Mouse (Mus musculus) sigmoid colon, adult 10 weeks (tissue): Measurements from ENCODE around the gene Wee1. TPM values are rescaled to one million over a fixed set of nuclear protein-coding genes. Genes with fewer than 3 reads are reported as not detected.

Experiments
- polyA plus RNA-seq: library from polyadenylated mRNA; stranded (reverse); fragments of 350-450 nt; fragmentation: Illumina TruSeq; extraction: RNeasy Lipid Tissue Mini Kit (QIAGEN cat#74804); gene quantifications from one replicate; pipeline ENCODE4 v1.2.3, GENCODE M21; 2014; ENCODE audit warnings: low read depth, low replicate concordance

Wee1 gene
- 24.9 TPM for polyA plus RNA-seq

DNA sequence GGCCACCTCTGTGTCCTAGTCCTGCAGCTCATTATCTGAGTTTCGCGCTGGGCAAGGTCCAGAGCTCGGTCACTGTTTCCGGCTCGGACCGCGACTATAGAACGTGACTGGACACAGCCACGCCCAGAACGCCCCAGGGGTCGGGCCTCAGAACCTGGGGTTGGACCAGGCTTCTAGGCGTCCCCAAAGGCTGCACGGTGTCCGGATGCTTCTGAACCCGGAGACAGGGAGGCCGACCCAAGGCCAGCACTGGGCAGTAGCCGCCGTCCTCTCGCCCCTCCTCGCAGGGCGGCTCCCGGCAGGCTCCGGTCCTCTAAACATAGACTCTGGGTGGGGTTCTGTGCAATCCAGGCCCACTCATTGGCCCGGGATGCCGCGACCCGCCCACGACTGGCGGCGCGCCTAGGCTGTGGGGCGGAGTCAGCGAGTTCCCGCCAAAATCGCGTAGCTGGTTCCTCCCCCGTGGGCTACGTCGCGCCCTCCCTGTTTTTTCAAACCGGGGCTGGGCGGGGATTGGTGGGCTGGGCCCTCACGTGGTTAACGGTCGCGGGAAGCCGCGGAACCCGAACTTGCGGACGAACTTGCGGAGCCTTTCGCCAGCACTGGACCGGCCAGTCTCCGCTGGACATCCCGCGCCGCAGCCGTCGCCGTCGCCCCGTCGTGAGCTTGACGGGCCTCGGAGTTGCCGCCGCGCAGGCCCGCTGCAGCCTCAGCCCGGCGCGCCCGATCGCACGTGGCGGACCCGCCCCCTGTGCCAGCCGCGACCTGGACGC, at the start of gene Wee1:
Gene Wee1 (plus strand): TSS at position 531 of the 773 bp plus-strand sequence.

Other genes starting within 250 kb of the Wee1 start
- 25.6 TPM for gene Dennd5a, start 161.6 kb upstream of the Wee1 start, polyA plus RNA-seq
- 123 TPM for gene Tmem41b, start 135.1 kb upstream of the Wee1 start, polyA plus RNA-seq
- 275 TPM for gene Ipo7, start 103.8 kb upstream of the Wee1 start, polyA plus RNA-seq
- 24.3 TPM for gene Zfp143, start 60.8 kb upstream of the Wee1 start, polyA plus RNA-seq
- 66.1 TPM for gene Swap70, start 99.7 kb downstream of the Wee1 start, polyA plus RNA-seq